Mouse (Mus musculus): Measurements from ENCODE around the gene Dcbld1. TPM values are rescaled to one million over a fixed set of nuclear protein-coding genes. Genes with fewer than 3 reads are reported as not detected.

The Dcbld1 gene
- total RNA-seq (2021): 1 to 10 TPM; 2.5 to 3.2 TPM
- long read RNA-seq, experiment 1, partial matches to known transcripts: 1 of 5 reads
- long read RNA-seq, experiment 1, other reads (novel, unspliced or antisense): 1 of 5 reads
- long read RNA-seq, experiment 2, transcript Dcbld1-201 (11 exons, 3,024 nt): major isoform, 10 of 13 reads
- long read RNA-seq, experiment 2, partial matches to known transcripts: 0 of 13 reads
- long read RNA-seq, experiment 2, other reads (novel, unspliced or antisense): 2 of 13 reads

DNA sequence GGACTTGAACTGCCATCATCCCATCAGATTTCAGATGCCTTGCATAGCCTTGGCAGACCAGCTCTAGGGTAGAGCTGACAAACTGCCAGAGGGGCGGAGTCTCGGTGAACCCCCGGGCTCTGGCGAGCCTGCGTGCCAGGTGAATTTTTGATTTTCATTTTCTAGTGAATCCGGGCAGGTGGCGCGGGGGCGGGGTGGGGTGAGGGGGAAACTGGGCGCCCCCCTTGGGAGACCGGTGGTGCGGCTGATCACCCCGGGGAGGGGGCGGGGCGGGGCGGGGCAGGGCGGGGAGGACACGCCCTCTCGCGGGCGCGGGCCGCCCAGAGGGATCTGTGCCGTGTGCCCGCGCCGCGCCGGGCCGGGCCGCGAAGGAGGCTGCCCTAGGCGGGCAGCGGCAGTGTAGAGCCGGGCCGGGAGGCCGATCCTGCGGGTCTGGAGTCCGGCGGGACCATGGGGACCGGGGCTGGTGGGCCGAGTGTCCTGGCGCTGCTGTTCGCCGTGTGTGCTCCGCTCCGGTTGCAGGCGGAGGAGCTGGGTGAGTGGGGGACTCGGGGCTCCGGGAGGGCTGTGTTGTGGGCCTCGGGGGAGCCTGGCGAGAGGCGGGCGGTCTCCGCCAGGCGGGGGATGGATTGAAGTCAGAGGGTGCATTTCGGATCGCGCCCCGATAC lies at the start of gene Dcbld1:
Dcbld1 (plus strand) TSS at position 319 of the 668 bp plus-strand sequence.
- peak; percentile 53 for DNase-seq
- intact Hi-C loops (cut with DNase I; ENCODE audit: low total_unique reads): no loop called here

DNA sequence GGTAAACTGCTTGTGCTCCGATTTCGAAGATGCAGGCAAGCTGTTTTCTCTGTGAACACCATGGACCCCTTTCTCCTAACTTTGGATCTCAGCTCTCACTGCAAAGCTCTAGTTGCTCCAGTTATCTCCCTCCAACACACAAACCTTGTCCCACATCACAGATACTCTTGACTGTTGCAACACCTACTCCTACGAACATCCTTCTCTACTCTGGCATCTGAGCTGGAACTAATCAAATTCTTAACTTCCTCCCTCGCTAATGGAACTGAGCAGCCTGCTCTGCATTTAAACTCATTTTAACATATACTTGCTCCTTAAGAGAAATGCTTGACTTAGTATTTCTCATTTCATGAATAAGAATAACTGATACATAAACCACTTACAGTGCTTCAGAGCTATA lies 47.5 kb upstream of the Dcbld1 start:
- DNase-seq: no peak
- intact Hi-C loops (cut with DNase I; ENCODE audit: low total_unique reads): no loop called here

DNA sequence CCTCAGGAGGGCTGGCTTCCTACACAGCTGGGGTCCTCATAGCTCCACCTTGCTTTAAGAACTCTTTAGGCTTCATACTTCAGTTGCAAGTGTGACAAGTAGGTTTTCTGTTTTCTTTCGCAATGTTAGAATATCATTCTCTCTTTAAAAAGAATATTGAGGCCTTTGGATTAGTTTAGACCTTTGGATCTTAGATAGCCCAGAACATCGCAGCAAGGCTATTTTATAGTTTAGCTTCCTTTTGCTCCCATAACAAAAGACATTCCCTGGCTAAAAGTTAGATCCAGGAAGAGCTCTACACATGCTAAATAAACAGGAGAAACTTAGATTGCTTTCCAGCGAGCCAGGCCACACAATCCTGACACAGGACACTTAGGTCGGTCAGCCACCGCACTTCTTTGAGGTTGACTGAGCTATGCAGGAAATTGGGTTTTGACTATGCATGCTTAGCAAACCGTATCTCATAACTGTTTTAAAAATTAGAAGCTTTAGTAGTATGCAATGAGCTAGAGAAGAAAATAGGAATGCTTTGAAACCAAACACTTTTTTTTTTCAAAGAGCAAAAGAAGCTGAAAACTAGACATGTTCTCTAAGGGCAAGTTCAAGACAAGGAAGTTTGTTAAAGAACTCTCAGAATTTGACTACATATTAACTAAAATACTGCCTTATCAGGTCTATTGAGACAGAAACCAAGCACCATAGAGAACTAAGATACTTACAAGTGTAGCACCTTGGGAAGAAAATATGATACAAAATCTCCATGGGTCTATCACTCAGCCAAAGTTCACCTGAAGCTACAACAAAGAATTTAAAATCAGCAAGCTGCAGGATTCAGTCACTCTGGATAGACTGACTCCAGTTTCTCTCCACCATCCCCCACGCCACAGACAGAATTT lies 38.2 kb upstream of the Dcbld1 start, which contains the start of gene Ros1:
Ros1 (minus strand) TSS at position 288 of the 896 bp plus-strand sequence.
- intact Hi-C loops (cut with DNase I; ENCODE audit: low total_unique reads): no loop called here
- DNase-seq: no peak

DNA sequence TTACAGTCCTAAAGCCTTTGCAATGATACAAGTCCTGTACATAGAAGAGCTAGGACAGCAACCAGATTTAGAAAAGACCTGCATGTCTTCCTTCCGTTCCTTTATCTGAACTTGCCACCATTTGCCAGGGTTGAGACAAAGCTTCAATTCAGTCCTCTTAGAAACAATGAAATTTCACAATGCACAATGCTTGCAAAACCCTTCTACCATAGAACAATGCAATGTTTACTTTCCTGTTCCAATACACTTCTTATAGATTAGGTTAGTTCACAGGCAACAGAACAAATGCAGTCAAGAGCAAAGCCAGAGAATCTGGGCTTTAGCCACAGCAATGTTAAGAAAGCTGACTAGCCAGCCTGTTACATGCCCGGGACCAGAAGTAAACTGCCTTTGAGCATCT lies 29.4 kb upstream of the Dcbld1 start:
- intact Hi-C loops (cut with DNase I; ENCODE audit: low total_unique reads): no loop called here
- no peak for DNase-seq

DNA sequence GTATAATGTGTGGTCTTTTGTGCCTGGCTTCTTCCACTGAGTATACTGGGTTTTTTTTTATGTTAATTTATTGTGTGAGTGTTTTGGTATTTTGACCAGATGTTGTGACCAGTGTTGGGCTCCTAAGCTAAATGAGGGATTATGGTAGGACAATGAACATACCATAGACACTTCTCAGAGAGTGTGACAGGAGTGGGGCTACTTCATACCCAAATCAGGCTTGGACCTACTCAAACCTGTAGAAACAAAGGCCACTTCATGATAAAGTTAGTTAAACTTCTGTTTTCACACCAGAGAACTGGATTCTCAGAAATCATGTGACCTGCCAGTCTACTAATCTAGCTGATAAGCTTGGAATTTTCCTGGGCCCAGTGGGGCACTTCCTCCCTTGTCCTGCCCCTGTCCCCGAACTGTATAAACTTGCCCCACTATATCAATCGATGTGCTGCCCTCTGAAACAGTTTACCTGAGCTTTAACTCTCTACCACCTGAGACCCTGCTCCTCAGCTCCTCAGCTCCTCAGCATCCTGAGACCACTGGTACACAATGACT lies 18.1 kb upstream of the Dcbld1 start:
- no peak for DNase-seq
- intact Hi-C loops (cut with DNase I; ENCODE audit: low total_unique reads): loop anchor here (5.0 kb wide), 1 partner anchor 172 kb away; the partner anchor contains the start of gene Nepn

DNA sequence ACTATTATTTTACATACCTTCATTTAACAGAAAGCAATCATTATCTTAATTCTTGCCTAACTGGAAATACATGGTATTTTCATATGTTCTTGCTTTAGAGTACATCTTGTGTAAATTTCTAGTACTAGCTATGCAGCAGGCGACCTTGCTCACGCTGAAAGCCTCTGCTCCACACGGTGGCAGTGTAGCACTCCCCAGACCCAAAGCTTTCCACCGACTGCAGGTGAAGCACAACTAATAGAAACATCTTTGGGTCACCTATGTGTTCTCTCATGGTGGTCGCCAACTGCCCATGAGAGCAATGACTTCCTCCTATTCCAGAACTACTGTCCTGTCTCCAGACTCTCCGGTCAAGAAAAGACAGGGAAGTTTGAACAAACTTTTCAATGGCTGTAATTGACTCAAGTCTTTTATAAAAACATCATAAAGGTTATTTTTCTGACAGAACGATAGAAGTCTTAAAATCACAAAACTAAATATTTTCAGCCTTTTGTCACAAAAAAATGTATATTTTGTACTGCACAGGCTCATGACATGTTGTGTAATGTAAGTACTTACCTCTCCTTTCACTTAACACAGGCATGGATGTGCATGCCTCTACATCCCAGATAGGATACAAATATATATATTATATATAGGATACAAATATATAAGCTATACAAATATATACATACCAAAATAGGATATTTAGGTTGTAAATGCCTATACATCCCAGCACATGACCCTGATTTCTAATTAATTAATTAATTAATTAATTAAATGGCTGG lies 16.4 kb upstream of the Dcbld1 start:
- peak; percentile 50 for DNase-seq

DNA sequence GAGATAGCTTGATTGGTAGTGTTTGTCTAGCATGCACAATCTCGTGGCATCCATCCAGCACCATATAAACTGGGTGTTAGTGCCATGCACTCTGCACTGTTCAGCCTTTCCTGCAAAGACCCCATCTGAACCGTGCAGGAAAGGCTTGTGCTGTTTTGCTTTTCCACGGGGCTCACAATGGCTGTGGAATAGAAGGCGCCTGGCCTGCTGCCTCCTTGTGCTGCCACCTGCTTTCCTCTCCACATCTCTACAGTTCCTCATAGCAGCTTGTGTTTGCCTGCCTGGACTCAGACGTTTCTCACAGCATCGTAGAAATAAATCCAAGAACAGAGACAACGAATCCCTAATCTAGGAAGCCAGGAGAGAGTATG lies 15.9 kb upstream of the Dcbld1 start:
- DNase-seq: no peak
- intact Hi-C loops (cut with DNase I; ENCODE audit: low total_unique reads): loop anchor here (5.0 kb wide), 1 partner anchor 170 kb away; the partner anchor contains the start of gene Nepn

More for the DNA sequence above, 16.4 kb upstream of the Dcbld1 start:
- intact Hi-C loops (cut with DNase I; ENCODE audit: low total_unique reads): loop anchor here (5.0 kb wide), 1 partner anchor 170 kb away; the partner anchor contains the start of gene Nepn

DNA sequence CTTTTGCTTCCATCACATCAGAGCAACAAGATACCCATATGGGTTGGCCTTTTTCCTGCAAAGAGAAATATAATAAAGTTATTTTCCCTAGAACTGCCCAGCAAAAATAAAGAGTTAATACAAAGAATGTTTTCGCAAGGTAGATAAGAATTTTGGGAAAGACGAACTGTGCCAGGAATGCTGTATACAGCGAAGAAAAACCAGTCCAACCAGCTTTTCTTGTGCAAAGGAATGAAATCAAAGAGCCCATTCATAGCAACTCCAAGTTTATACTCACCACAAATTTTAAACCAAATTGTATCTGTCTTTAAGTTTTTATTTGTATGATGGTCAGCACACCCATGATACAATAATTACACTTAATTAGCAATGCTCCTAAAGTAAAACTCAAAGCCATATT lies 13.8 kb upstream of the Dcbld1 start:
- intact Hi-C loops (cut with DNase I; ENCODE audit: low total_unique reads): loop anchor here (5.0 kb wide), 1 partner anchor 168 kb away; the partner anchor contains the start of gene Nepn
- no peak for DNase-seq

DNA sequence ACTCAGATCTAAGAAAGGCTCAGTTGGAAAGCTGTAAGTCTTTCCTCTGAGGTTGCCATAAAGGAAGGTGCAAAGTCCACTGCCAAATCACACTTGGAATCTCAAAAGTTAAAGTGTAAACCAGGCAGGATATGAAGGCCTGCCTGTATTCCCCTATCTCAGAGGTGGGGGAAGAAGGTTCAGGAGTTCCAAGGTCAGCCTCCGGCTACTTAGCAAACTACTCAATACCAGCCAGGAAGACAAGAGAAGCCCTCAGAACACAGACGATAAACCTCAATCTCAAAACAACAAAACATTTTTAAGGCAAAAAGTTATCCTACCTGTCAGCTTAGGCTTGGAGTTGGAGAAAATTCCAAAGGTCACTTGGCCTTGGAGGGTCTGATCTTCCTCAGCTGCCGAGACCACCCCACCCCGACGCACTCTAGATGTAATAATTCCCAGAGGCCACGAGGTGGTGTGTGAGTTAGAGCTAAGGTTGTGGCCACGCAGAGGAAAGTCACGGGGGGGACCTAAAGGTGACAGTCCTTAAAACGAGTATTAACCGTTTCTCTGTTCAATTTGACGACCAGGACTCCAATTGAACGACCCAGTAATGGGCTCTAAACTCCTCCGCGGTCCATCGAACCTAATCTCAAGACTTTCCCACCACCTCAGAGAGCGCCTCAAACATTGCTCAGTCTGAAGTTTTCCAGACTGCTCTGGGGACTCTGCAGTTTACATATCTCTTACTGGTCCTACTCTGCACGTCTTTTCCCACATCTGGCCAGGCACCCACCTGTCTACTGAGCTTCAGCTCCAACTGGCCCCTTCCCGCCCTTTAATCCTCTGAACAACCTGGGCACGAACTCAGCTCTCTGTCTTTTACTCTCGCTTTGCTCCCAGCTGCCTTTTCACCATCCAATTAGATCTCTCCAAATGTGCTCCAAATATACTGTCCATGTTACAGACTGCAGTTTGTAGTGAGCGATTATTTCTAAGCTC lies 933 bp upstream of the Dcbld1 start:
- intact Hi-C loops (cut with DNase I; ENCODE audit: low total_unique reads): no loop called here
- DNase-seq: peak; percentile 14

DNA sequence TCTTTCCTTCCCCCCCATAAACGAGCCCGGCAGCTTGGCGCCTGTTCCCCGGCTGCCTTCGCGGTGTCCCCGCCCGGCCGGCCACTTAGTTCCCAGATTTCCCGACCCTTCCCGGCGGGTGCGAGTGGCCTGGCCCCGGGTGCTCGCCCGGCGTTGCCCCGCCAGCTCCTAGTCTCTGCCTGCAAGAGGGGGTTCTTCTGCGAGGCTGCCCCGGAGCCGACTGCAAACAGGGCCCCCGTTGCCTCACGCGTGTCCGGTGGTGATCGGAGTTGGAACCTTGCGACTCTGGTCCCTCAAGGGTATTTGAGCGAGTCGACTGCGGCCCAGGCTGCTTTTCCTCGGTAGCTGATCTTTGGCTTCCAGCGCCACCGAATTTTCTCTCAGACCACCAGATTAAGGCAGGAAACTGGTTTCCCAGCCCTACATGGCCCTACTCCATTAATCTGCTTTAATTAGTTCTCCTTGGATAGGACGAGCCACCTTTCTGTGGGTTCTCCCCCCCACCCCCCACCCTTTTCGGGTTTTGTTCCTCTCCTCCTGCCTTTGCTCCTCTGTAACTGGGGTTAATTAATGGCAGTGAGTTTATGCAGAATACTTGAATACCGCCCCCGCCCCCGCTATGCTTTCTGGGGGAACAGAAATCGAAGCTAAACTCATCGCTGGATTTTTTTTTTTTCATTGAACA lies 692 bp downstream of the Dcbld1 start:
- intact Hi-C loops (cut with DNase I; ENCODE audit: low total_unique reads): no loop called here
- peak; percentile 38 for DNase-seq

DNA sequence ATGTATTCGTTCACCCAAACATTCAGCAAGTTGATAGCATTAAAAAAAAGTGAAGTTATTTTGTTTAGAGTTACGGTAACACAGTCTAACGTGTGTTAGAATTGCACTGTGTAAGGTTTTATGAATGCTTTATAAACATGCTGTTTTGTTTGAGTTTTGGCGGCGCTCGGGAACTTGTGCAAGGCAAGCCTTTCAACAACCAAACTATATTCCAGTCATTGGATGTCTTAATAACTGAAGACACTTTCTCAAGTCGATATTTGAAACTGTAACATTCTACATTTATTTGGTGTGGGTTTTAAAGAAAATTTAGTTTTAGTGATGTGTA lies 1.2 kb downstream of the Dcbld1 start:
- intact Hi-C loops (cut with DNase I; ENCODE audit: low total_unique reads): no loop called here
- no peak for DNase-seq

DNA sequence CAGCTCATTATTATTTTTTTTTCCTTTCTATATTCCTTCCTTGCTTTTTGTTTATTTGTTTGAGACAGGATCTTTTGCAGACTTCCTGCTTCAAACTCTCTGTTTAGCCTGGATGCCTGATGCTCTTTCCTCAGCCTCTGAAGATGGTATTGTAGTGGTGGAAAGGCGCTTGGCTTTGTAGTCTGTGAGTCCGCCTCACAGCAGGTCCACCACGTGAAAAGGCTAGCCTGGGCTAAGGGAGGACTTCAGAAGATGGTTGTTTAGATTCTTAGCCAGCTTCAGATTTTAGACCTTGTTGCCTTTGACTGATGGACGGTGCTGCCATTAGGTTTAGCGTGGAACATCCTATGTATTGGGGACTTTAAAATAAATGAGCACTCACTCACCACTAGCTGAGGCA lies 2.0 kb downstream of the Dcbld1 start:
- intact Hi-C loops (cut with DNase I; ENCODE audit: low total_unique reads): no loop called here
- no peak for DNase-seq

DNA sequence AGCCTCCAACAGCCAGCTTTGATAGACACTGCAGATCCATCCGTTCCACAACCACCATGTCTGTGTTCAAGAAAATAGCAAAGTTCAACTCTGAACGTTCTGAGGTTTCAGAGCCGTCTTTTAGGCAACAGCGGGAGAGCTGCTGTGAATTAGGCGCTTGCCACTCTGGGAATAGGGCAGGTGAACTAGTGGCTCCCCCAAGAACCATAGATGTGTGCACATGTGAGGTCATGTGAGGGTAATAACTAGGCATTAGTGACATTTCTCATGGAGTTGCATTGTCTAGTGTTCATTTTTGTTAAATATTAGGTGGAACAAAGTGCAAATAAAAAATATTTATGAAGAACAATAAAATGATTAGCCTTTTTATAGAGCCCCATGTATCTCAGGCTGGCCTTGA lies 8.6 kb downstream of the Dcbld1 start:
- DNase-seq: no peak
- intact Hi-C loops (cut with DNase I; ENCODE audit: low total_unique reads): no loop called here

DNA sequence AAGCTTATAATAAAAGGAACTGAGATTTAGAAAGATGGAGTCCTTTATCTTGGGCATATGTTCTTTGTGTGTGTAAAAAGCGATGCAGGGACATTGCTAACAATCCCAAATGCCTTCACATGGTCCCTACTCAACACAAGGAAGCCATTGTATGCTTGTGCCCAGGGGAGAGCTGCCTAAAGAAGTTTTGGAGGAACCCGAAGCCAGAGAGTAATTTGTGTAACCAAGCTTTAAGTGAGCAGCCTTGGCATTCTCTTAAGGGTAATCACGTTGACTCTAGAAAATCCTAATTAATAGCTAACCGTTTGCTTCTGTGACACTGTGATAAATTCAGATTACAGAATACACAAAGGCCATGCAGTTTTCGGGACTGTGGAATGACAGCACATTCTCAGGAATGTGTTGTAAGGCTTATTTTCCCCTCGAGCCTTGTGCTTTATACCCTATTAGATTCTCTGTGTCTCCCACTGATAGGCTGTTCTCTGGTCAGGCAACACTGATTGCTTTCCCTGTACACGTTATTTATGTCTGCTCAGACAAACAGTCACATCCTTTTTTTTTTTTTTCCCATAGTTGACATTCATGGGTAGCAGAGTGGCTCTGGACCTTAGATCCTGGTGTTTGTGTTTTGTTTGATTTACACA lies 9.4 kb downstream of the Dcbld1 start:
- intact Hi-C loops (cut with DNase I; ENCODE audit: low total_unique reads): no loop called here
- DNase-seq: no peak

DNA sequence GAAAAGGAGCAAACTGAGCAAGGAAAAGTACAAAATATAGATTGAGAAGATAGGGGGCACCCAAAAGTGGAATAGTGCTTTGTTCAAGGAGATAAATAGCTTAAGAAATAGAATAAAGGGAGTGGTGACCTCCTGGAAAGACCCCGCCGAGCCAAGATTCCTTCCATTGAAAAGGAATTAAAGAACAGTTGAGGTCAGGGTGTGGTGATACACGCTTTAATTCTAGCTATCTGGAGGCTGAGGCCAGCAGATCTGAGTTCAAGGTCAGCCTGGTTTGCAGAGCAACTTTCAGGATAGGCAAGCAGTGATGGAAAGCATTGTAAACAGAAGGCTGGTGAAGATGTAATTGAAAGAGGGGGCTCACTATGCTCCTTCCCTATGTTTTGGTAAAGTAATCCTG lies 12.8 kb downstream of the Dcbld1 start:
- intact Hi-C loops (cut with DNase I; ENCODE audit: low total_unique reads): no loop called here
- DNase-seq: no peak

DNA sequence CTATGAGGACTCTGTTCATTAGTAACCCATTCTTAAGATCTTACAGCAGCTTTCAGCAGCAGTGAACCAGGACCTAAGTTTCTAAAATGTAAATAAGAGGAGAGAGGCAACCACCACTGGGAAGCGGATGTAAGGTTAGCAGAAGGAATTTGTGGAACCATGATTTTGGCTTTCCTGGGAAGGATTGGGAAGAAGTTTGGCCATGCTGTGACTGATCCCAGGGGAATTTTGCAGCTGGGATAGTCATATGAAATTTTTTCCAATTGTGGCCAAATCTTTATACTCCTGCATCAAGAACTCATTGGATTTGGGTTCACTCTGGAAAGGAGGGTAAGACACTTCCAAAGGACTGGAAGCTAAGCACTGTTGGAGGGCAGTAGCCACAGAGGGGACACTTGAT lies 18.8 kb downstream of the Dcbld1 start:
- intact Hi-C loops (cut with DNase I; ENCODE audit: low total_unique reads): no loop called here
- no peak for DNase-seq

DNA sequence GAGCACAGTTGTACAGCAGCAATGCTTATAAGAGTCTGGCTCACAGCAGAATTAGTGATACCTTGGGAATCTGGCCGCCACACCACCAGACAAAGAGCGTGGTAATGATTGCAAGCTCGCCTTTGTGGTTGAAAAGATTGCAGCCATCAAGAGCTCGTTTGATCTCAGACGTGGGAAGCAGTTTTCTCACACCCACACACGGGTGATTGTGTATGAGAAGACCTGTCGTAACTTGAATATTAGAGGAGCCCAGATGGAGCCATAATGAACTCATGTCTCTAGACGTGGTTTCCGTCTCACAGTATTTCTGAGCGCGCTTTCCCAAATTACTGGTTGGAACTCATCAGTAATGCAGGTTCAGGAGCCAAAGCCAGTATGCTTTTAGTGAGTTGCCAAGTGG lies 20.0 kb downstream of the Dcbld1 start:
- no peak for DNase-seq
- intact Hi-C loops (cut with DNase I; ENCODE audit: low total_unique reads): no loop called here

Measured in gastrocnemius, postnatal 14 days (tissue).